Mouse (Mus musculus): ENCODE measurements around the gene Gpc5. TPM values are rescaled to one million over a fixed set of nuclear protein-coding genes. Genes with fewer than 3 reads are reported as not detected.

The Gpc5 gene
- polyA plus RNA-seq, 1 experiment = not detected

DNA sequence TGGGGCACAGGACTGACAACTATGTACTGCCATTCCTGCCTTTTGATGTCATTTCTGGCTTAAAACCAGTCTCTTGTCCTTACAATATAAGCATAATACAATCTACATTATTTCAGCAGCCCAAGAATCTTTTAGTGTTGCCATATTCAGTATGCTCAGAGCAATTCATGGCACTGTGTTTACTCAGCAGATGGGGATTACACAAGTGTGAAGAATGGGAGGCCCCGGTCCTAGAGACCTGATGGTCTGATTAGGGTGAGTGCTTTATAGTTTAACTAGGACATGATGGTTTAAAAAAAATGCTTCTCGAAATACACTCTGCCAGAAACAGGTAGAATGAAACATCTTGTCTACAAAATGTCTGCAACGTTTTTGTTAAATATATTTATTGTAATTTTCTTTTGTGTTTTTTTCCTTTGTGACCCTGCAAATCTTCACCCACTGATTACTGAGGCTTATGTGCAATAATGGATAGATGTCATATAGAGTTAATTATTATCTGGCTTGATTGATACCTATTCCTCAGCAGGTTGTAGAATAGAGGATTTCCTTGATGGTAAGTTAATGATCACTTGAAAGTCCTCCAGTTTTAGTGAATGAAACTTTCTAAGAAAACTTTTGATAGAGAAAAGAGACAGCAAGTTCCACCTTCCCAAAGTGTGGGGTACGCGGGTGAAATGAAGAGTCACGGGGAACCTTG, 177.8 kb downstream of the Gpc5 start:
- TF ChIP-seq CTCF (IDR thresholded peaks at IDR 0.05; ENCODE audit: extremely low read depth, insufficient read length, insufficient replicate concordance, low read depth, low read length) (no peak), POLR2A (IDR thresholded peaks at IDR 0.05; ENCODE audit: low read depth, low read length) (no peak)

DNA sequence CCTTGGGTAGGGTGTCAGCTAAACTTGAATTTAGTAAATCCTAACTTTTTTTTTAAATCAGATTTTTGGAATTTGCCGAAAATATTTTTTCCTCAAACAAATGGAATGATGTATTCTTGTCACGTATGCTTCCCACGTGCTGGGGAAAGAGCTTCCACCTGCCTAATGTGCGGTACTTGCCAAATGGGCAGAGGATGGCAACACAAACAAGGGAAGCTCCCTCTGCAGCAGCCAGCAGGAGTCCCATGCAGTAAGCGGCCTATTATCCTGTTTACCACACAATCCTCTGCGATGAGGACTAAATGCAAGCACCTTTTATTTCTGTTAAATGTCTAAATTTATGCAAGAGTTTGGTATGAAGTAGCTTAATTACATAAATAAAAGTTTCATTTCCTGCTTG, 178.4 kb downstream of the Gpc5 start:
- Histone ChIP-seq H3K27ac (ENCODE audit: insufficient read depth, low read depth, low read length) (no peak overlapping the region), H3K36me3 (ENCODE audit: control insufficient read depth, insufficient read depth, low read length) (no peaks in the 10 kb centered on the region), H3K4me1 (ENCODE audit: control insufficient read depth, insufficient read depth, insufficient read length, low read length) (no peaks in the 10 kb centered on the region), H3K27me3 (ENCODE audit: control insufficient read depth, insufficient read depth, low read length) (no peaks in the 10 kb centered on the region), H3K4me3 (ENCODE audit: low read depth, low read length) (no peak overlapping the region)
- 70% methylated on average over 6 of the region's 6 CpGs for WGBS
- no peak for TF ChIP-seq CTCF (IDR thresholded peaks at IDR 0.05; ENCODE audit: extremely low read depth, insufficient read length, insufficient replicate concordance, low read depth, low read length)
- TF ChIP-seq POLR2A (IDR thresholded peaks at IDR 0.05; ENCODE audit: low read depth, low read length) = no peak

More for the DNA sequence above, 177.8 kb downstream of the Gpc5 start:
- H3K27me3 ChIP-seq (ENCODE audit: control insufficient read depth, insufficient read depth, low read length) = no peaks in the 10 kb centered on the region
- H3K36me3 ChIP-seq (ENCODE audit: control insufficient read depth, insufficient read depth, low read length) = no peaks in the 10 kb centered on the region
- no peak overlapping the region for H3K27ac ChIP-seq (ENCODE audit: insufficient read depth, low read depth, low read length)
- 43% methylated on average over 6 of the region's 6 CpGs for WGBS
- no peak overlapping the region for H3K4me3 ChIP-seq (ENCODE audit: low read depth, low read length)
- no peaks in the 10 kb centered on the region for H3K4me1 ChIP-seq (ENCODE audit: control insufficient read depth, insufficient read depth, insufficient read length, low read length)

DNA sequence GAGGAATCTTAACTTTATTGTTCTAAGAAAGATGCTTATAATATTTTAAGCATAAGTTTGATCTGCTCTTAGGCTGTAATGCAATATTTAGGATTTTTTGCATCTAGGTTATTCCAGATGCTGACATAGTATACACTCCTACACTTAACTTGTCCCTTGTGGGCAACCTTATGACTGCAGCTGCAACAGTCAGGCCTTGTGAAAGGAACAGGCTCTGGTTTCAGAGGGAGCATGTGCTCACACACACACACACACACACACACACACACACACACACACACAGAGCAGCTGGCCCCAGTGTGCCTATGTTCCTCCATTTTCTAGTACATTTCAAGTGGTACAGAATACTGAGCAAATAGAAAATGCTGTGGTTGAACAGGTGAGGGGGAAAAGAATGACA, 190.8 kb downstream of the Gpc5 start:
- Histone ChIP-seq H3K27ac (ENCODE audit: insufficient read depth, low read depth, low read length) (no peak overlapping the region), H3K4me3 (ENCODE audit: low read depth, low read length) (no peak overlapping the region), H3K36me3 (ENCODE audit: control insufficient read depth, insufficient read depth, low read length) (no peaks in the 10 kb centered on the region), H3K27me3 (ENCODE audit: control insufficient read depth, insufficient read depth, low read length) (no peaks in the 10 kb centered on the region), H3K4me1 (ENCODE audit: control insufficient read depth, insufficient read depth, insufficient read length, low read length) (no peaks in the 10 kb centered on the region)
- TF ChIP-seq CTCF (IDR thresholded peaks at IDR 0.05; ENCODE audit: extremely low read depth, insufficient read length, insufficient replicate concordance, low read depth, low read length) = no peak
- no peak for TF ChIP-seq POLR2A (IDR thresholded peaks at IDR 0.05; ENCODE audit: low read depth, low read length)

DNA sequence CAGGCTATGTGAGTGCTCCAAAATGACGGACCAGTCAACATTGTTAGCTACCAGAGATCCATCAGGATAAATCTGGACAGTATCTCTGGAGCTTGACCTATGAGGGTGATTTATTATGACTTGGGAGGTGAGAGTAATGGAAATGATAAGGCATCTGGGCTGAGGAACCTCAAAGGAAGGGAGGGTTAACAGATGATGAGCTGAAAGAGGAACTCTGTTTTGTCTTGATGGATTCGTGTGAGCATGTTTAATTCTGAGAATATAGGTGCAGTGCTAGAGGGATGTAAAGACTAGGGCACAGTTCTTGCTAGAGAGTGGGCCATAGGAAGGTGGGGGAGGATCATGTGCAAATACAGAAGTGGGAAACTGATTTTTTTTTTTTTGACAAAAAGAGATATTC, 232.2 kb downstream of the Gpc5 start:
- no peak overlapping the region for H3K4me3 ChIP-seq (ENCODE audit: low read depth, low read length)
- H3K36me3 ChIP-seq (ENCODE audit: control insufficient read depth, insufficient read depth, low read length) = no peaks in the 10 kb centered on the region
- WGBS = 64% methylated on average over 2 of the region's 2 CpGs
- no peaks in the 10 kb centered on the region for H3K4me1 ChIP-seq (ENCODE audit: control insufficient read depth, insufficient read depth, insufficient read length, low read length)
- H3K27me3 ChIP-seq (ENCODE audit: control insufficient read depth, insufficient read depth, low read length) = no peaks in the 10 kb centered on the region
- no peak overlapping the region for H3K27ac ChIP-seq (ENCODE audit: insufficient read depth, low read depth, low read length)
- TF ChIP-seq POLR2A (IDR thresholded peaks at IDR 0.05; ENCODE audit: low read depth, low read length) (no peak), CTCF (IDR thresholded peaks at IDR 0.05; ENCODE audit: extremely low read depth, insufficient read length, insufficient replicate concordance, low read depth, low read length) (no peak)

DNA sequence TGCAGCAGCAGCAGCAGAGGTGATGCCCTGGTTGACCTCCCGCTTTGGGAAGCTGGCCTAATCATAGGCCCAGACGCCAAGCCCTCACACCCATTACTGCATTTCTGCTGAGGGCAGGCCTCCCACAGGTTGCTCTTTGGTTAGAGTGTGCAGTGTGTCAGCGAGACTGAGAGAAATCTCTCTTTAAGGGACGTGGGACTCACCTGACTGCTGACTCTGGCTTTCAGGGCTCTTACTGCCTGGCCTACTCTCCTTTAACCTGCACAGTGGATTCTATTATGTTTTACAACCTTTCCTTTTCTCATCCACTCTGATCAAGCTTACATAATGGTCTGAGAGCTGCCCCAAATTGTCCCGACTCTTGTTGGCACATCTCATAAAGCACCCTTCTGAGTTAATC, 234.4 kb downstream of the Gpc5 start:
- WGBS = 56% methylated on average over 5 of the region's 5 CpGs
- no peaks in the 10 kb centered on the region for H3K27me3 ChIP-seq (ENCODE audit: control insufficient read depth, insufficient read depth, low read length)
- H3K27ac ChIP-seq (ENCODE audit: insufficient read depth, low read depth, low read length) = no peak overlapping the region
- TF ChIP-seq POLR2A (IDR thresholded peaks at IDR 0.05; ENCODE audit: low read depth, low read length) (no peak), CTCF (IDR thresholded peaks at IDR 0.05; ENCODE audit: extremely low read depth, insufficient read length, insufficient replicate concordance, low read depth, low read length) (no peak)
- H3K4me3 ChIP-seq (ENCODE audit: low read depth, low read length) = no peak overlapping the region
- H3K36me3 ChIP-seq (ENCODE audit: control insufficient read depth, insufficient read depth, low read length) = no peaks in the 10 kb centered on the region
- H3K4me1 ChIP-seq (ENCODE audit: control insufficient read depth, insufficient read depth, insufficient read length, low read length) = no peaks in the 10 kb centered on the region

DNA sequence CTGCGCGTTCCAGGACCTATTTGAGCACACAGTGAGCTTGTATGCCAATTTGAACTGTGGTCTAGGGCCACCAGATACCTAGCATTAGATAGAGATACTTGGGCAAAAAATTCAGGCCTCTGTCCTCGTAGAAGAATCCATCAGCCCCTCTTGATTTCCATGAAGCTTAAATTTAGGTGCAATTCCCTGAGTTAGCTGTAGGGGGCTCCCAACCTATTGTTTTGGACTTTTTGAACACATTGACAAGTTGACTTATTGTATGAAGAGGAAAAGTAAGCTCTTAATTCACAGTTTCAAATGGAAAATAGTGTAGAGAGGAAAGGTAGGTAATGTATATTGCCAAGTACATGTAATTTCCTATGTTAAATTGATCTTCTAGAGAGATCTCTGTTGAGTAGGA, 247.1 kb downstream of the Gpc5 start:
- H3K4me1 ChIP-seq (ENCODE audit: control insufficient read depth, insufficient read depth, insufficient read length, low read length) = no peaks in the 10 kb centered on the region
- H3K27me3 ChIP-seq (ENCODE audit: control insufficient read depth, insufficient read depth, low read length) = no peaks in the 10 kb centered on the region
- no peak for TF ChIP-seq POLR2A (IDR thresholded peaks at IDR 0.05; ENCODE audit: low read depth, low read length)
- no peak for TF ChIP-seq CTCF (IDR thresholded peaks at IDR 0.05; ENCODE audit: extremely low read depth, insufficient read length, insufficient replicate concordance, low read depth, low read length)
- H3K4me3 ChIP-seq (ENCODE audit: low read depth, low read length) = no peak overlapping the region
- no peaks in the 10 kb centered on the region for H3K36me3 ChIP-seq (ENCODE audit: control insufficient read depth, insufficient read depth, low read length)
- 86% methylated on average over 3 of the region's 3 CpGs for WGBS
- no peak overlapping the region for H3K27ac ChIP-seq (ENCODE audit: insufficient read depth, low read depth, low read length)

DNA sequence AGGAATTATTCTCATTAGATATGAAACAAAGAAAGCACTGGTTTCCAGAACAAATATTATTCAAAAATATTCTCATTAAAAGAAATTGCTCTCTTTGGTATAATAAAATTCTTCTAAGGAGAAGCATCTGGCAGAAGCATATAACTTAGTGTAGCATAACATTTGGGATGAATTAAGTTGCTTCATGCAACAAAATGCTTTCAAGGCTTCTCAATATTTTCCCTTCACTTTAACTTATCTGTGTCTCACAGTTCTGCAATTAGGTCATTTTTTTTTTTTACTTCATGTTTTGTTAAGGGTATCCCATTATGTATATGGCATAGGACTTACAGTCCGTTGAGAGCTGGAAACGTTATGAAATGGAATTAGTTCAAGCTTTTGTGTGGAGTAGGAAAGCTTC, 250.6 kb downstream of the Gpc5 start:
- H3K36me3 ChIP-seq (ENCODE audit: control insufficient read depth, insufficient read depth, low read length) = no peaks in the 10 kb centered on the region
- no peaks in the 10 kb centered on the region for H3K4me1 ChIP-seq (ENCODE audit: control insufficient read depth, insufficient read depth, insufficient read length, low read length)
- no peak for TF ChIP-seq POLR2A (IDR thresholded peaks at IDR 0.05; ENCODE audit: low read depth, low read length)
- no peak for TF ChIP-seq CTCF (IDR thresholded peaks at IDR 0.05; ENCODE audit: extremely low read depth, insufficient read length, insufficient replicate concordance, low read depth, low read length)
- H3K27me3 ChIP-seq (ENCODE audit: control insufficient read depth, insufficient read depth, low read length) = no peaks in the 10 kb centered on the region
- no peak overlapping the region for H3K4me3 ChIP-seq (ENCODE audit: low read depth, low read length)
- no peak overlapping the region for H3K27ac ChIP-seq (ENCODE audit: insufficient read depth, low read depth, low read length)
- 81% methylated on average over 2 of the region's 2 CpGs for WGBS
